Mouse (Mus musculus) cortical plate, adult 2 months (tissue): ENCODE measurements around the gene Astn2.

Source experiments
- CTCF ChIP-seq: fragments of 200-500 bp; IDR thresholded peaks from 2 replicates; pipeline ENCODE4 v1.5.1; 2011; ENCODE audit warnings: mild to moderate bottlenecking, control low read depth, low read length; ENCODE audit not compliant: insufficient read depth; ENCODE audit errors: extremely low read depth
- POLR2A ChIP-seq: fragments of 200-500 bp; IDR thresholded peaks from 2 replicates; pipeline ENCODE4 v1.6.1; 2011; ENCODE audit warnings: mild to moderate bottlenecking, low read length, control low read depth; ENCODE audit not compliant: insufficient read depth; ENCODE audit errors: extremely low read depth

DNA sequence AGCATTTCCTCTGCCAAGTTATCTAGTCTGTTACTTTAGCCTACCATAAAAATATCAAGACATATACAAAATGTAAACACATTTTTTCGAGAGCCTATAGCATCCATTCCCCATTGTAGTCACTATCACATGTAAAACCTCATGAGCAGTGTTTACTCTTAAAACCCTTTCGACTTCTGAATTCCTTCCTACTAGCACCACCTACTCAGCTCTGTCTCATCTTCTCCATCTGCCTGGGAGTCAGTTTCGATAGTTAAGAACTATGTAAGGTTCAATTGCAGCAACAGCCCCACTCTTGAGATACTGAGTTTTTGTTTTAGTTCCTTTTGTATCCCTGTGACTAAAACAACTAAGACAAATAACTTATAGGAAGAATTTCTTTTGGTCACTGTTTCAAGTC lies 651.5 kb downstream of the Astn2 start:
- TF ChIP-seq CTCF (no peak), POLR2A (no peak)
